Mouse (Mus musculus): ENCODE data around the gene Gm28539.
"Not testable (repeated sequence)": the region's sequence is repeated elsewhere in the genome, so short reads cannot be mapped to it uniquely, and the experiment has no call there.

The Gm28539 gene

GRCm38 (mm10) chr16:18969420-18970128, 133.2 kb downstream of the Gm28539 start:
- DNase-seq = no peak

DNA sequence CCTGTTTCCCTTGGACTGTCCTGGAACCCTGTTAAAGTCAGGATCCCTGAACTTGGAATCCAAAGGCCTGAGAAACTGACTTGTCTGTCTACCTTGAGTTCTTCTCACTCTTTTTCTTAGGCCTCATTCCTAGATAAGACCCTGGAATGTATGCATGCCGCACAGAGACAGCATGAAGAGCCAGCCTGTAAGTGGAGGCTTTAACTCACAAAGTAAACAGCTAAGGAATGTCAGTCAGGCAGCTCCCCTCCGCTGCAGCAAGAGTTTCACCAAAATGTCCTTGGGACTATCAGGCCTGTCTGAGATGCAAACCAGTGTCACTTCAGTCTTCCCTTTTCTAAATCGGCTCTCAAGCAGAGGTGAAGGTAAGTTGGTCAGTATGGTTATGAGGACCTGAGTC, 134.5 kb downstream of the Gm28539 start:
- DNase-seq = no peak

DNA sequence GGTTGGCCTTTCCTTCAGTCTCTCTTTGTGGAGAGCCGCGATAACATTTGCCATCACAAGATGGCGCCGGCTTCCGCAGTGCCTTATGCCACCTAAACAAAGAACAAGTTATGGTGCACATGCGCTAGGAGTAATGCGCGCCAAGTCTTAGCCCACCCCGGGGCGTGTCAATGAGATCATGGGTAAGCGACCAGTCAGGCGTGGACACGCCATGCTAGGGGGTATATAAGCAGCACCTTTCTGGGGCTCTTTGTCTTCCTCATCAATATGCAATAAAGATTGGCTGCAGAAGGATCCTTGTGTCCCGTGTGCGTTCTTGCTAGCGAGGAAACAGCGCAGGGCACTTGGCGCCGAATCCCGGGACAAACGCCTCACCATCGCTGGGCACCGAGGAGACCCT, 139.3 kb downstream of the Gm28539 start:
- not testable (repeated sequence) for DNase-seq

GRCm38 (mm10) chr16:18976315-18976714, 139.9 kb downstream of the Gm28539 start:
- no peak for DNase-seq

GRCm38 (mm10) chr16:18986381-18986780, 150.0 kb downstream of the Gm28539 start:
- DNase-seq = no peak

GRCm38 (mm10) chr16:18986860-18987259, 150.5 kb downstream of the Gm28539 start:
- DNase-seq = no peak

DNA sequence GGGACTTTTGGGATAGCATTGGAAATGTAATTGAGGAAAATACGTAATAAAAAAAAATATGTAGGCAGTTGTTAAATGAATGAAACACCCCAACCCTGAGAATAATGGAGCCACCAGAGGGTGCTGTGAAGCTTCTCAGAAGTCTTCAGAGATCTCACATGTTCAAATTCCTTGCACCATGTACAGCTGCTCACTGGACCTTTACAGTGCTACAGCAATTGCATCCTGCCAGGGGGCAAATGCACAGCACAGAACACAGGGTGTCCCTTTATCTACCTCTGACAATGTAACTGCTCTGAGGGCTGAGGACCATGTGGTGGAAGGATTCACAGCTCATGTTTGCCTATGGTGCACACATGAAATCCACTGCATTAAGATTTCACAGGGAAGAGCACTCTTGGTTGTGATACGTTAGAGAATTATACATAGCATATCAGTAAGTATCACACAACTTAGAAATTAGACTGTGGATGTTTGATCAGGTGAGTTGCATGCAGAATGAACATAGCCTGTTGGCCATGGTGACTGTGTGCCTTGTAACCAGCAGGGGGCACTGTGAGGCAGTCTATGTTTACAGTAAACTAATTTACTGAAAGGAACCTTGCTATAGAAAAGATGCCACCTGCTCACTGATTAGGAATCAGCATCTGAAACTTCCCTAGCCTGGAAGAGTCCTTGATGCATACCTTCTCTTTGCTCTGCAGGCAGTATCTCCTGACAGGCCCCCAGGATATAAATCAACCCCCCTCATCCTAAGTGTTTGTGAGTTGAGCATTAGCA, 166.4 kb downstream of the Gm28539 start:
- DNase-seq = not testable (repeated sequence)

DNA sequence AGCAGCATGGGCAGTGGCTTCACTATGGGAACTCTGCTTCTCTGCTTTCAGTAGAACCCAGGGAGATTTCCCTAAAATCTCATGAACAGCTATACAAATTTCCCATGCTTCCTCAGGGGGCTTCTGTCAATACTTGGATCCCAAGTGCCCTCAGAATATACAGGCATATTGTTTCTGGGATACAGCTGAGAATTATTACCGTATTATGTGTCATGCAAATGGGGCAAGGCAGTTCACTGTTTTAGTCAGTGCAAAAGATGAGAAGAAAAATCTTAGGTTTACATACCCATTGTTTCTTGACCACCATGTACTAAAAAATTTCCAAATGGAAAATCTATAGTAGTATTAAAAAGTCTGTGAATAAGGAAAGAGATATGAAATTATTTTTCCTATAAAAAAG, 167.4 kb downstream of the Gm28539 start:
- DNase-seq = no peak

- DNase-seq = no peak
Observed at GRCm38 (mm10) chr16:19005298-19005697, 168.9 kb downstream of the Gm28539 start.

All from lung, adult 18-20 months (tissue).